Mouse (Mus musculus) bone marrow macrophage, adult 2 months (primary cell): ENCODE data around the gene Qk. TPM values are rescaled to one million over a fixed set of nuclear protein-coding genes. Genes with fewer than 3 reads are reported as not detected.

Experiments used
- H3K27ac ChIP-seq: 2 replicates; pipeline ENCODE4 v1.5.1; 2012; ENCODE audit warnings: low read depth, low read length; ENCODE audit not compliant: insufficient read depth
- H3K4me1 ChIP-seq: 2 replicates; pipeline ENCODE4 v1.6.1; 2012; ENCODE audit warnings: low read length; ENCODE audit not compliant: control insufficient read depth, insufficient read depth
- H3K4me3 ChIP-seq: 2 replicates; pipeline ENCODE4 v1.5.1; 2012; ENCODE audit warnings: mild to moderate bottlenecking, low read length, moderate library complexity; ENCODE audit not compliant: insufficient read depth
- CTCF ChIP-seq: IDR thresholded peaks from 2 replicates; pipeline ENCODE4 v1.5.1; 2012; ENCODE audit warnings: low read depth, mild to moderate bottlenecking, low read length, moderate library complexity
- POLR2A ChIP-seq: IDR thresholded peaks from 2 replicates; pipeline ENCODE4 v1.6.1; 2012; ENCODE audit warnings: mild to moderate bottlenecking, low read depth, low read length, borderline replicate concordance
- polyA plus RNA-seq: library from polyadenylated mRNA; stranded (reverse); fragments of >200 nt; gene quantifications from 2 replicates; pipeline ENCODE4 v1.2.4, GENCODE M21; 2012; ENCODE audit not compliant: missing spikeins, insufficient read depth, insufficient read length

The Qk gene
- polyA plus RNA-seq, 1 experiment, result 255 TPM

- Histone ChIP-seq H3K4me3 (no peak overlapping the region), H3K27ac (no peak overlapping the region), H3K4me1 (peaks cover 18% of the 10 kb centered on the region)
- TF ChIP-seq POLR2A (no peak), CTCF (no peak)
Observed at GRCm38 (mm10) chr17:10338286-10338685, 18.6 kb upstream of the Qk start.

DNA sequence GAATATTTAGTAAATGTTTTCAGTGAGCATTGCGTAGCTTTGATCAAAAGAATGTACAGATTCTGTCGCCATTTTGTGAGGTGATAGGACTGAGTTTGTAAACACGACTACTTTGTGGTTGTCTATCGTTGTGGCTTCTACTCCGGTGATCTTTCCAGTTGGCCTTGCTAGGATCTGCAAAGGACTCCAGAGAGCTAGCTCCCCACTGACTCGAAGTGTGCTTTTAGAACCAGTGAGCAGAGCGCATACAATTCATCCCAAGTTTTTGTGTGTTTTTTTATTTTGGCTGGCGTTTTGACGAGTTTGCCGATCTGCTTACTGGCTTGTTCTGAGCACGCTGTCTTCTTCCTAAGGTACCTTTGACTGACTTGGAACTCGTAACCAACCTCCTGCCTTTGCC is 16.9 kb upstream of the Qk start:
- Histone ChIP-seq H3K27ac (no peak overlapping the region), H3K4me1 (peaks cover 8% of the 10 kb centered on the region; the same call in 1 of the 2 replicates), H3K4me3 (no peak overlapping the region)
- TF ChIP-seq CTCF, result no peak
- no peak for TF ChIP-seq POLR2A

DNA sequence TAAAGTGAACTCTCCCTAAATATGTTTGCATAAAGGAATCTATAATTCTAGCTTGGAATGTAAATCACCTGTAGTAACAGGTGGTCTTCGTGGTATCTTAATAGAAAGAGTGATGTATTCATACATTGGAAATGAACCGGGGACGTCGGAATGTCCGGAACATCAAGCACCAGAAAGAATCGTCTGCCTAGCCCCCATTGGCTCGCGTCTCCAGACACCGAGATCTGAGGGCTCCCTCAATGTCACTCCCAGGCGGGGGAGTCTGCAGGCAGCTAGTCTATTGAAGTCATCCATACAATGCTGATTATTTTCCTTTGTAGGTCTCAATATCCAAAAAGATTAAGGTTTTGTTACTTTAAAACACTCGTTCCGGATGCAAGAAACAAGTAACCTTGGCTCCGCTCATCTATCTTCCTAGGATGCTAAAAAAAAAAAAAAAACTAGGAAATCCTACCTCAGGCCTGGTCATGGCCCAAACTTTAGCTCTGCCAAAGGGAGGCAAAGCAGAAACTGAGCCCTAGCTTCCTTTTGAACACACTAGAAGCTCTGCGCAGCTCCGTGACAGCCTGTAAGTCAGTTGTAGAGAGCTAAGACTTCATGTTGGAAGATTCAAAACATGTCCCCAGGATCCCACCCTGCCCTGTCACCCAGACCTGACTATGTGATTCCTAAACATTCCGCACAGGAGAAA is 16.3 kb upstream of the Qk start:
- no peak for TF ChIP-seq POLR2A
- no peak for TF ChIP-seq CTCF
- Histone ChIP-seq H3K4me1 (peaks cover 8% of the 10 kb centered on the region; the same call in 1 of the 2 replicates), H3K4me3 (peak overlapping the region; percentile 44; the same call in 1 of the 2 replicates), H3K27ac (no peak overlapping the region)

DNA sequence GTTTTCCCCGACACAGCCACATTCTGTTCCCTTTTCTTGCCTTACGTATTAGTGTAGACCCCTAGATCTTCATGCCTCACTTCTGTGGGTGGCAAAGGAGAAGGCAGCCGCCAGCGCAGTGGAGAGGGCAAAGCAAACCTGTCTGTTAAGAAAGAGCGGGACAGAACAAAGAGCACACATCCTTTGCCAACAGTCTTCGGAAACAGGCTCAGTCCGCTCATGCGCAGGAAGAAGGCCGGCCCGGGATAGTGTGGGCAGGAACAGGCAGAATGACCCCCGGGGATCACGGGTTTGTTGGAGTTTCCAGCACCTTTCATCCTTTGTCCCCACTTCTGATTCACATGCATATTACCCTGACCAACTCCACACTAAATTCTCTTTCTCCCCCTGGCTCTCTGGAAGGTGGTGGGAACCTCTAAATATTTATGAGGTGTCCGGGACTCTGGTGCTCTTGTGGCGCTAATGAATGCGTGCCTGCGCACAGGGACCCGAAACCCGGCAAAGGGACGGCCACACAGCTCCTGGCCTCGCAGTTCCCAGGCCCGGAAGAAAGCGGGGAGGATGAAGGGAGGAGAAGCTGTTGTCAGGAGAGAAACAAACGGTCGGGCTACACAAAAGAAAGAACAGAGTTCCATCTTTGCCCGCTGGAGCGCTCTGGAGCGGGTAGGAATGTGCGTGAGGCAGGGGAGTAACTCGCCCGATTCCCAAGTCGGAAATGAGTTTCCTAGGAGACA is 15.5 kb upstream of the Qk start:
- Histone ChIP-seq H3K4me1 (peaks cover 8% of the 10 kb centered on the region; the same call in 1 of the 2 replicates), H3K27ac (peak overlapping the region; percentile 15), H3K4me3 (peak overlapping the region; percentile 44)
- TF ChIP-seq CTCF, result no peak; the same call in 1 of the 2 replicates
- TF ChIP-seq POLR2A, result no peak

- Histone ChIP-seq H3K4me1 (peaks cover 8% of the 10 kb centered on the region; the same call in 1 of the 2 replicates), H3K4me3 (peak overlapping the region; percentile 44), H3K27ac (peak overlapping the region; percentile 15)
- TF ChIP-seq POLR2A (no peak), CTCF (no peak)
Observed at GRCm38 (mm10) chr17:10334481-10334880, 14.8 kb upstream of the Qk start.

GRCm38 (mm10) chr17:10333321-10333720 is 13.7 kb upstream of the Qk start:
- TF ChIP-seq CTCF (no peak), POLR2A (no peak)
- Histone ChIP-seq H3K4me3 (no peak overlapping the region), H3K4me1 (peaks cover 18% of the 10 kb centered on the region), H3K27ac (no peak overlapping the region)

DNA sequence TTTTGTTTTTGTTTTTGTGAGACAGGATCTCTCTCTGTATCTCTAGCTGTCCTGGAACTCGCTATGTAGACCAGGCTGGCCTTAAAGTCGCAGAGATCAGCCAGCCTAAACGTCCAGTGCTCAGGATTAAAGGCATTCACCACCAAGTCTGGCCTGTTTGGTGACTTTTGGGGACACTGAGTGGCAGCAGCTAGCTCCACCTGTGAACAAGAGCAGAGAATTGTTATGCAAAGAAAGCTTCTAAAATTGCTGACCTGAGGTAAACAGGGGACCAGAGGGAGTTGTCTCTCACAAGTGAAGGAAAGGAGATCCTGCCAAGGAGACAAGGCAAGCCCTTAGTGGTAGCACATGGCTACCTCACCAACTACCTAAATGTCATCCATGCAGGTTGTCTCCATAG is 12.5 kb upstream of the Qk start:
- TF ChIP-seq CTCF, result no peak
- TF ChIP-seq POLR2A, result no peak
- H3K4me1 ChIP-seq, result peaks cover 30% of the 10 kb centered on the region
- no peak overlapping the region for H3K27ac ChIP-seq
- H3K4me3 ChIP-seq, result no peak overlapping the region

DNA sequence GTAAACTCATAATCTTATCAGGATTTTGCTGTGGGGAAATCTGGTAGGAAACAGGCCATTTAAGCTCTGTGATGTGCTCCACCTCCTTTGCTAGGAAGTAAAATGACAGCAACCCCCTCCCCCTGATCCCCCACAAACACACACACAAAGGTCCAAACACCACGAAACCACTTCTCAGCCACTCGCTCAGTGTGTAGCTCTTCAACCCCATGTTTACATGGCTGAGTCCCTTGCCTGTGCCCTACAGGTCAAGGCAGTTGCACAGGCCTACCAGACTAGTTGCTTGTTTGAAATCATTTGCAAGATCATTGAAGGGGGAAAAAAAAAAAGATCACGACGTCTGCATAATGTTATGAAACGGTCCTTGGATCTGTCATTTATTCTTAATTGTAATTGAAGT is 9.8 kb upstream of the Qk start:
- Histone ChIP-seq H3K4me3 (no peak overlapping the region), H3K4me1 (peaks cover 38% of the 10 kb centered on the region), H3K27ac (no peak overlapping the region)
- TF ChIP-seq CTCF (no peak), POLR2A (no peak)

DNA sequence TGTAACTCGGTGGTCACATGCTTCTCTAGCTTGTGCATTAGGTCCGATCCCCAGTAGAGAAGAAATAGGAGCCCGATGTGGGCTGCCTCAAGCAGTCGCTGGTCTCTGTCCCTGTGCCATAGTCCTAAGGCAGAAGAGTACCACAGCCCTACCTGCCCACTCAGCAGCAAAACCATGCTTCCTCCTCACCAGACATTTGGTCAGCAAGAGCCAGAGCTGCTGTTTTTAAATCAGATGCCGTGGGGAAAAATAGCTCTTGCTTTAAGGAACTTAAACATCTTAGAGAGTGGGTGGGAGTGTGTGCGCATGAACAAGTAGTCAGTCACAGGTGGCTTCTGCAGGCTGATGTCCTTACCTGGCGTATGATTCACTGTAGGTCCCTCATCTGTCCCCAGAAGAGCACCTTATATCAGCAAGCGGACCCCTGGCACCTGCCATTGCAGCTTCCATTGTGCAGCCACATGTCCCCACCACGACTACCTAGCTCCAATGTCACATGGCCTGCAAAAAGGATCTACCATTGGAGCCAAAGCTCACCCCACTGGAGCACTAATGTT is 9.0 kb upstream of the Qk start:
- TF ChIP-seq CTCF, result no peak
- TF ChIP-seq POLR2A, result no peak
- H3K4me1 ChIP-seq, result peaks cover 37% of the 10 kb centered on the region
- H3K27ac ChIP-seq, result peak overlapping the region; percentile 47
- H3K4me3 ChIP-seq, result no peak overlapping the region
